ENCODE assay signal across 16 mouse cellular contexts in genomic region chr11:76050967-76051512, GRCm38 (mm10). TPM values are rescaled to one million over a fixed set of nuclear protein-coding genes. Genes with fewer than 3 reads are reported as not detected.
"Had no signal": no experiment of that assay in that cellular context is flagged by ENCODE, and none has a peak within 500 bp of the region (broad histone marks: within the 10 kb centered on the region; RNA-seq: fewer than 3 reads in every experiment).

No protein-coding gene starts in this region.

- H3K9me3 ChIP-seq: limb, embryonic 12.5 days; liver, embryonic 13.5 days; midbrain, embryonic 10.5 days; neural tube, embryonic 12.5 days had no signal

- H3K27ac ChIP-seq: kidney, postnatal 0 days; limb, embryonic 12.5 days; liver, embryonic 13.5 days; midbrain, embryonic 10.5 days; neural tube, embryonic 12.5 days had no signal

- DNase-seq: kidney, adult 11 months; kidney, adult 9 months; kidney, postnatal 36 days; layer of hippocampus, adult 9-11 months; layer of hippocampus, postnatal 36 days; liver; liver, embryonic 13.5 days; liver, postnatal 0 days; midbrain, embryonic 14.5 days; thymus, adult 2 months; thymus, postnatal 25 days had no signal

- H3K27me3 ChIP-seq: limb, embryonic 12.5 days; liver, embryonic 13.5 days; neural tube, embryonic 12.5 days had no signal

- H3K4me2 ChIP-seq: limb, embryonic 12.5 days; liver, embryonic 13.5 days; neural tube, embryonic 12.5 days had no signal

- H3K9ac ChIP-seq: limb, embryonic 12.5 days; liver, embryonic 13.5 days; liver, postnatal 0 days; neural tube, embryonic 12.5 days had no signal

- H3K4me1 ChIP-seq: liver, embryonic 13.5 days; neural tube, embryonic 12.5 days had no signal

- H3K4me3 ChIP-seq: limb, embryonic 12.5 days; liver, embryonic 13.5 days; midbrain, embryonic 10.5 days; myocyte; neural tube, embryonic 12.5 days had no signal

- ATAC-seq: liver, postnatal 0 days had no signal

RNA-seq across cellular contexts. Expression of gene 1700016K19Rik, which starts 51.3 kb away (rescaled TPM):
- polyA plus RNA-seq: liver, embryonic 13.5 days; liver, postnatal 0 days had no signal
